Mouse (Mus musculus) E14TG2a.4 (cell line): Measurements from ENCODE around the gene Zfc3h1.

Experiments
- CTCF ChIP-seq: conservative IDR thresholded peaks from 2 replicates; pipeline ENCODE4 v1.5.1; 2014; ENCODE audit warnings: low read length
- NANOG ChIP-seq: IDR thresholded peaks from 2 replicates; pipeline ENCODE4 v1.6.1; 2014; ENCODE audit warnings: borderline replicate concordance, low read length, mixed read lengths
- POU5F1 ChIP-seq: IDR thresholded peaks from 2 replicates; pipeline ENCODE4 v1.6.1; 2014; ENCODE audit warnings: low read length, borderline replicate concordance

DNA sequence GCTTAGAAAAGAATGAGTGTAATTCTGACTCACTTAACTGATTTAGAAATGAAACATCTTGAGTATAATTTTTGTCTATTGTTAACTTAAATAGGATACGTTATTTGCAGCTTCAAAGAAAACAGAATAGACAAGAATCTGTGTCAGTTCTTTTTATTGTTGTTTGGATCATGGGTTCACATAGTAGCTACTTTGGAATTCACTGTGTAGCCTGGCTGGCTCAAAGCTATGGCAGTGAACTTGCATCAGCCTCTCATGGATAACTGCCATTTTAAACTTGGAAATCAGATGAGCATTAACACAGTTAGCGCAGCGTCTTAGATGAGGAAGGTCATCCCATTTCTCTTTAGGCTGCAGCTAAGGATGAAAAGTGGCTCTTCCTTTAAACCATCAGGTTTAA, 3.1 kb downstream of the Zfc3h1 start:
- TF ChIP-seq POU5F1 (no peak), CTCF (no peak), NANOG (no peak)
